Mouse (Mus musculus) thymus, adult 2 months (tissue): ENCODE results near the gene Rps26.

Source experiments
- CTCF ChIP-seq: fragments of 200-500 bp; IDR thresholded peaks from 2 replicates; pipeline ENCODE4 v1.5.1; 2012; ENCODE audit warnings: mild to moderate bottlenecking, control low read depth, low read length, moderate library complexity, borderline replicate concordance; ENCODE audit not compliant: control insufficient read depth, poor library complexity, insufficient read depth; ENCODE audit errors: extremely low read depth
- POLR2A ChIP-seq: fragments of 200-500 bp; IDR thresholded peaks from 2 replicates; pipeline ENCODE4 v1.6.1; 2012; ENCODE audit warnings: mild to moderate bottlenecking, low read length, control low read depth, moderate library complexity; ENCODE audit not compliant: control insufficient read depth, poor library complexity, insufficient read depth; ENCODE audit errors: extremely low read depth

- TF ChIP-seq CTCF (no peak), POLR2A (peak; percentile 68)
Measured at GRCm38 (mm10) chr10:128637011-128637410, 10.5 kb upstream of the Rps26 start.
